Mouse (Mus musculus): ENCODE data around the gene Susd6. TPM values are rescaled to one million over a fixed set of nuclear protein-coding genes. Genes with fewer than 3 reads are reported as not detected.

The Susd6 gene
- 10 to 100 TPM; 58.0 to 74.0 (median 70.3) TPM for total RNA-seq (2022)

DNA sequence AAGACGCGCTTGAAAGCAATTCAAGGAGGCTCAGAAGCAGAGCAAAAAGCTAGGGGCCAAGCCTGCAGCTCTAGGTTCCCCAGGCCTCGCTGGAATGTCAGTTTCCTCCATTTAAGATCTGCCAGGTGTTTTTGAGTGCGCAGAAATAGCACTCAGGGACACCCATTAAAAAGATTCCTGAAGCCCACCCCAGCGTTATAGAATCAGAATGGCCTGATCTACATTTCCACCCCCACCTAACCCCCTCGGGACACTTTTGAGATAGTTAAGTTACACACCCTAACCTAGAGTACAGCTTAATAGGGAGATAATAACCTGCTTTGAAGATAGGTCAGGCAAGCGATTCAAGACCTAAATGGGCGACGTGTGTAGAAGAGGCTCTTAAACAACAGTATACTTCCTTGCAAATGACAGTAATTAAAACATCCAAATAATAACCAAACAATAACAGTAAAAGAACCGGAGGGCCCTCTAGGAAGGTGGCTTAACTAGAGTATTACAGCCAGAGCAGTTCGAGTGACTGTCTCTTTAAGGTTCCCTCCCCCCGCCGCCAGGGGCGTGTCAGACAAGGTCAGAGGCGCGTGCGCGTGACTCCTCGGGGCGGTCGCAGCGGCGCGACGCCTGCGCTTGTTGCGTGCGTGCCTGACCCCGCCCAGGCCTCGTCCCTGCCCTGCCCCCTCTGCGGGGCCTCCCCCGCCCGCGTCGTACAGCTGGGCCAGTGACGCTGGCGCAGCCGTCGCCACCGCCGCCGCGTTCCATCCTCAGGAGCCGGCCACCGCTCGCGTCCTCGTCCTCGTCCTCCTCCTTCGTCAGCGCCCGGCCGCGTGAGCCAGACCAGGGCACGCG, at the start of gene Susd6:
Gene Susd6 (plus strand): TSS at position 662 of the 846 bp plus-strand sequence.
- peak; percentile 97 for DNase-seq

DNA sequence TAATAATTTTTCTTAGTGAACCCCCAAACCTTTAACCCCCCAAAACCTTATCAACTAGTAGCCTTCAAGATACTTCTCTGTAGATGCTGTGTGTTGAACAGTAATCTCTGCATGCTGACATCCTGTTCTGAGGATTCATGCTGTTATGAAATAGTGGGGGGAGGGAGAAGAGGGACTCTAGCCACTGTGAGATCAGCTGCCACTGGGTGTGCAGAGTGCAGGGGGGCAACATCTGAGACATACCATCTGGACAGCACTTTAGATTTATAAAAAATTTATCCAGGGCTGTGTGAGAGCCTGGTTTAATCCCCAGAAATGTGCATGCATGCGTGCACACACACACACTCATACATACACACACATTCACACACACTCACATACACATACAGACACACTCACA, 45.7 kb upstream of the Susd6 start:
- no peak for DNase-seq

DNA sequence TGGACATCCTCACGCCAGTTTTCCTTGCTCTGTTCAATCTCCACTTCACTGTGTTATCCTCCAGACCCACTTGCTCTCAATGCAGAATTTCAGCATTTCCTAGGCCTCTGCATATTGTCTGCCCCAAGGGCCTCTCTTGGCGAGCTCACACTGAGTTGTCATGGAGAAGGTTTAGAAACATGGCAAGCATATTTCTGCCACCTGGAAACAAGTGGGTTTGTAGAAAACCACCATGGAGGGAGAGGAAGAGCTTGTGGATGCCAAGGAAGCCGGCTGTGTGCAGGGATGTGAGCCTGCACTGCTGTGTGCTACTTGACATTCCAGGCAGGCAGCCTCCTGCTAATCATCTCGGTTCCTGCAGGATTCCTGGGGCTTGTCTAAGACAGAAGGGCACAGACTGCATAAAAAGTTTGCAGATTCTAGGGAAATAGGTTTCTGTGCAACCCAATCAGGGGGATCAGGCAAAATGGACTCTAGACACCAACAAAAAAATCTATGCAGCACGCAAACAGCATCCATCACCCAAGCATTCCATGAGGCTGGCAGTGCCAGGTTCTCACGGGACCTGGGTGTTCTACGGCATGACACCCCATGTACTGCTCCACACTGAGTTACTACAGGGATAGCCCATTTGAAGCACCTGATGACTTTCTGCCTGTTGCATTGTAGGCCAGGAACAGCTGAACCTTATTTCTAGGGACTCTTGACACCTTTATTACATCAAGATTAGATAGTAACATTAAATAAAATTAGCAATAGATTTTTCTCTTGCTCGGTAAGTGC, 44.1 kb upstream of the Susd6 start:
- DNase-seq, result no peak

DNA sequence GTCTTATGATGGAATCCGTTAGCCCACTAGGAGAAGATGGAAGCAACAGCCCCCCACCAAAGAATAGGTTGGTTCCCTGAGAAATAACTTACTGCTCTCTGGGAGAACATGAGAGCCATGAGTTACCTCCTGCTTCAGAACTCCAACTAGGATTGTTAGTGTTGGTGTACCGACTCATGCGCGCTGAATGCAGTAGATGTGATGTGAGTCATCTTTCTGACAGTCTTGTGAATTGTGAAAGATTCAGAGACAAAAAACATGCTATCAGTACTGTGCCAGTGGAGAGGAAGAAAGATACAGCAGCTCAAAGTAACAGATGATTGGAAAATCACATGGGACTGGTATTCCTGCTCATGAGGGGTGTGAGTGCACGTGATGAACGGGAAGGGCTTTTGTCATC, 38.8 kb upstream of the Susd6 start:
- no peak for DNase-seq

DNA sequence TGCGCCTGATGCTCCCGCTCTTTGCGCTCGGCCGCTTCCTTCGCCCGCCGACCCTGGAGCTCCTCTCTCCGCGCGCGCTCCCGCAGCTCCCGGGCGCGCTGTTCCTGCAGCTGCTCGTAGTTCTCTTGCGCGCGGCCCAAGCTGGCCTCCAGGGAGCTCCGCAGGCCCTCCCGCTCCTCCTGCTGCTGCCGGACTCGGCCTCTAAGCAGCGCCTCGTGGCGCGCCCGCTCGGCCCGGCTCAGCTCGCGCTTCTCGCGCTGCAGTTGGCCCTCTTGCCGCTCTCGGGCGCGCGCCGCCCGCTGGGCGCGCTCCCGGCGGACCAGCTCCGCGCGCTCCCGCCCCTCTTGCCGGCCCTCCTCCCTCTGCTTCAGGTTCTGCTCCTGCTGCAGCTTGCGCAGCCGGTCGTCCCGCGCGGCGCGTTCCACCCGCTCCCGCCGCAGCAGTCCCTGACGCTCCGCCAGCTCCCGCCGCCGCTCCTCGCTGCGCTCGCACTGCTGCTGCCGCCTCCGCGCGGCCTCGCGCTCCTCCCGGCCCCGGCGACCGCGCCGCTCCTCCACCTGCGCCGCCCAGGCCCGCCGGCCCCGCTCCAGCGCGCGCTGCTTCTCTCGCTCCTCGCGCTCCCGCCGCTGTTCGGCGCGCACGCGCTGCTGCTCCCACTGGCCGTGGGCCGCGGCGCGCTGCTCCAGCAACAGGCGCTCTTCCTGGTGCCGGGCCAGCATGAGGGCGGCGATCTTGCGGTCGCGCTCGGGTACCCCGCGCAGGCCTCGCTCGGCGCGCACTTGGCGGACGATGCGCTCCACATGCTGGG, 32.4 kb upstream of the Susd6 start:
- peak; percentile 18 for DNase-seq

DNA sequence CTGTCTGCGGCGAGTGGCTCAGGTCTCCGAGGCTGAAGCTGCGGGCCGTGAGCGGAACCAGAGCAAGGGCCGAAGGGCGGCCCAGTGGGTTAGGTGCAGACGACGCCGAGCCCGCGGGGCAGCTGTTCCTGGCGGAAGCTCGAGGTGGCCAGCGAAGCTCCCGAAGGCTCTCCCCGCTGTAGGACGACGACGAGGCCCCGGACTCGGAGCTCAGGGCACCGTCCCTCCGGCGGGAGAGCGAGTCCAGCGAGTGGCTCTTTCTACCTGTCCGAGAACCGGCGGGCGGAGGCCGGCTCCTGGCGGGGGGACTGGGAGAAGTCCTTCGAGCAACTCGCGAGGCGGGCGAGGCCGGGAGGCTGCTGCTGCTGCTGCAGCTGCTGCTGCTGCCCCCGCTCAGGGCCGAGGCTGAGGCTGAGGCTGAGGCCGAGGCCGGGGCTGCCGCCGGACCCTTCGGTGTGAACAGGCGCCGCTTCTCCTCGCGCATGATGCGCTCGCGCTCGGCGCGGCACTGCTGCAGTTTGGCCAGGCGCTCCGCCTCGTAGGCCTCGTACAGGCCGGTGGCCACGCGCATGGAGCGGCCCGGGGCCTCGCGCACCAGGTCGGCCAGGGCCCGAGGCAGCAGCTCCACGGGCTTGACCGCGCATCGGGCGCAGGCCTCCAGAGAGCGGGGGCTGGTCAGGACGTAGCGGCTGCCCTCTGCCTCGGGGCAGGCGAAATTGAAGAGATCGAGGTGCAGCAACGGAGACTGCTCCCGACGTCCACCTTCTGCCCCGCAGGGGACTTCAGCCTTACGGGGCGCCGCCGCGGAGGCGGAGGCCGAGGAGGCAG, 31.5 kb upstream of the Susd6 start:
- DNase-seq, result no peak

DNA sequence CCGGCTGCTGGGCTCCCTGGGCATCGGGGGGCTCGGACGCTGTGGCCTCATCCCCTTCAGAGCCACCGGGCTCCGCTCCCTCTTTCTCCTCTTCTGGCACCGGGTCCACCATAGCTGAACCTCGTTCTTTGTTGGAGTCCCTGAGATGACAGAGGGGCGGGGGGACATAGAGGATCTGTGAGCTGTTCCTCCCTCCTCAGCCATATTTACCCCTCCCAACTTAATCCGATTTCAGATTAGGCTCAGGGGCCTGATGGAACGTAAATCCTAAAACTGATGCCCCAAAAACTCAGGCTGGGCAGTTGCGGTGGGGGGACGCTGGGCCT, 31.0 kb upstream of the Susd6 start:
- DNase-seq, result no peak

DNA sequence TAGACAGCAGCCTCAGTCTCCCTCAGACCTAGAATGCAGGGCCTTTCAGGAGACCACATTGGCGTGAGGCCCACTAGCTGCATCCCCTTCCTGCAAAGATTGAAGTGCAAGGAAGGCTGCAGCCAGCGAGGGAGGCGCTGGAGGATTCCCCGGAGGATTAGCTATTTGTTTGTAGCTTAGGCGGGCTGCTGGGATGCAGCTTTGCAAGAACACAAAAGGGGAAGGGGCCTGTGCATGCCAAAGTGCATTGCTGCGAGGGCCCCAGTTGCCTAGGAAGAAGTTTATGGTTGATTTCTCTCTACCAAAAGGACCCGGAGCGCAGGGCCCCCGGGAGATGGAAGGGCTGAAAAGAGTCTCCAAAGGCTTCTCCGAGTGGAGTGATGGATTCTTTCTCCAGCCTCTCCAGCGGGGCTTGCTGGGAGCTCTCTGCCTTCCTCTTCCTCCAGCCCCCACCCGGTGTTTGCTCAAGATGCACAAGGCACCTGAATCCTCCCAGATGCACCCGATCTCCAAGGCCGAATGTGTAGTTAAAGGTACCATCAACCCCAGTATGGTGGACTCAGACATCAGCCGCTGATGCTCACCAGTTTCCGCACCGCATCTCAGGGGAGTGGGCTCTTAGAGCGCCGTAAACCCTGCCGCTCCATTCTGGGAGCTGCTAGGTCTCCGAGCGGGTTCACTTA, 30.5 kb upstream of the Susd6 start:
- no peak for DNase-seq

DNA sequence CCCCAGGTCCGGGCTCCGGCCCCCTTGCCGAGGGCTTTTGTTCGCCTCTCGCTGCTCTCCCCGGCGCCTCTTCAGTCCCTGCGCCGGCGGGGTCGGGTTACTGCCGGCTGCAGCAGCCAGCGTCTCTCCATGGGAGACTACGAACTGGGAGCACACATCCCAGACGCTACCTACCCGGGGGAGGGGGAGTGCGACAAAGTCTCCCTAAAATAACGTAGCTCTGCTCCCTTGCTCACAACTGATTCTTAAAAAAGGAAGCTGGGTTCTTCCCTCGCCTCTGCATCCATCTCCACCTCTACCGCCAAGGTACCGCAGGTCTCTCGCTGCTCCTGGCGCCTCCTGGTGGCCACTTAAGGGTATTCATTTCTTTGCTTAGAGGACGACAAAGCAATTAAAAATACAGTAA, 29.9 kb upstream of the Susd6 start, which contains the start of gene Ccdc177:
Gene Ccdc177 (minus strand): TSS at position 292 of the 406 bp plus-strand sequence.
- DNase-seq, result peak; percentile 27

DNA sequence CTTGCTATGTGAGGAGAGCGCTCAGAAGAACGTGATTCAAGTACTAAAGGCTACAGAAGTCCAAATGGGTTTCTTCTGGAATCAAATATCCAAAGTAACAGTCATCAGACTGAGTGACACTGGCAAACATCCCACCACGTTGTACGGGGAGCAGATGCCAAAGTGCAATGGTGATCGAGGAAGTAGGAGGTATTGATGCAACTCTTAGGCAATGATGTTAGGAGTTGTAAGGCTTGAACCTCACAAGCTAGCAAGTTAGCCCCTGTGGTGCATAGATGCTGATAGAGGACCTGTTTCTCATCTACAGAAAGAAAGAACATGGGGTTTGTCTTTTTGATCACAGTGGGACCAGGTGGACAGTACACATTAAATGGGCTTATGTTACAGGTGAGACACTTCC, 27.3 kb upstream of the Susd6 start:
- DNase-seq, result no peak

DNA sequence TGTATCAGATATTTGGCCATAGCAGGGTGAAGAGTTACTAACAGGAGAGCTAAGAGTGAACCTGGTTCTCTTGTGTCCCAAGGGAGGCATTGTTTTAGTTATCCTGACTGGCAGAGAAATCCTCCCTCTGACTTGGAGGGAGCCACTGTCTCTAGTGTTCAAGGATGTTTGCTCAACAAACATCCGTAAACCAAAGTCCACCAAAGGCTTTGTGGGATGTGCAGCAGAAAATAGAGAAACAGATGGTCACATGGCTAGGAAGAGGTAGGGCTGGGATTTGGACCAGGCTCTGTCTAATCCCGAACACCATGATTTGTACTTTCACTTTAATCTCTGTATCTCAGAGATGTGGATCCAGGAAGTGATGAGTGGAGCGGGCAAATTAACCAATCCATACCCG, 26.2 kb upstream of the Susd6 start:
- DNase-seq, result no peak

DNA sequence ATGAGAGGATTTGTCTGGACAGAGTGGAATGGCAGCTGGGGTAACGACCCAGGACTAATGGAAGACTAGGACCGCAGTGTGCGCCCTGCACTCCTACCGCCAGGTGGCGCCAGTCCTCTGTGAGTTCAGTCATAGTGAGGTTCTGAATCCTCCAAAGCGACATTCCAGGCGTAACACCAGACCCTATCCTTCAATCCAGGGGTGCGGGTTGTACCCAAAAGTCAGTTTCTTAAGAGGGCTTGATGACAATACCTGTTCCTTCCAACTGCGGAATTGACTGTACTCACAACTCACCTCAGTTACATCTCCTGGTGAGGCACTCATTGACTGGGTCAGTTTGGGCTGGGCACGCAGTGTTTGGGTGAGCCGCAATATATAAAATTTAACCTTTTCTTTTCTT, 20.6 kb upstream of the Susd6 start:
- DNase-seq, result no peak

DNA sequence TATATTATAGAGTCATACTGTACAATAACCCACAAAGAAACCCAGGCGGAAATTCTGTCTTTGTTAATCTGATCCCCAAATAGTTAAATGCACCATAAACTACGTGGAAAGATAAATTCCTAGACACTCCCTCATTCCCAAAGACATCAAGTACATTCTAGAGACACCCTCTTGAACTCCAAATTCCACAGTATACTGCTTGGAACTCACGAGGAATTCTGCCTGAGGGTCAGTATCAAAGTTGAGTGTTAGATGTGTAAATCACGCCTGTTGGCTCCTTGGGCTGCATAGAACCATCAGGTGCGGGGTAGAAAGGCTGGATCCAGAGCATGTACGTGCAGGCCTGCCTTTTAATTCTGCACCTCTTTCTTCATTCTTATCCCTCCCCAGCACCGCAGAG, 15.5 kb upstream of the Susd6 start:
- no peak for DNase-seq

DNA sequence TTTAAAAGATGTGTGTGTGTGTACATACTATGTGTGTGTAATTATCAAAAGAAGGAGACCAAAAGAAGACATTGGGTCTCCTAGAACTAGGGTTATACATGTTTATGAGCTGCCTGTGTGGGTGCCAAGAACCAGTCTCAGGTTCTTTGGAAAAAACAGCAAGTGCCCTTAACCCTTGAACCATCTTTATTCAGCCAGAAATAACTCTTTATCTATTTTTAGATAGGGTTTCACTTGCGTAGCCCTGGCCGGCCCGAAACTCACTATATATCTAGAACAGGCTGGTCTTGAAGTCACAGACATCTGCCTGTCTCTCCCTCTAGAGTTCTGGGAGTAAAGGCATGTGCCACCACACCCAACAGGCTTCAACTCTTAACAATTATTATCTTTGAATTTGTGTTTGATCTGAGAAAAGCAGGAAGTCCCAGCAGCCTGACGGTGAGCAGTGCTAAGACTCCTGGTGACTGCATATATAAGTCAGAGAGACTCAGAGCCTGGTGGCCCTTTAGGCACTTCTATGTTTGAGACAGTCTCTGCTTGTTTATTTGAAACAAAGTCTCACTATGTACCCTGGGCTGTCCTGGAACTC, 14.2 kb upstream of the Susd6 start:
- no peak for DNase-seq

DNA sequence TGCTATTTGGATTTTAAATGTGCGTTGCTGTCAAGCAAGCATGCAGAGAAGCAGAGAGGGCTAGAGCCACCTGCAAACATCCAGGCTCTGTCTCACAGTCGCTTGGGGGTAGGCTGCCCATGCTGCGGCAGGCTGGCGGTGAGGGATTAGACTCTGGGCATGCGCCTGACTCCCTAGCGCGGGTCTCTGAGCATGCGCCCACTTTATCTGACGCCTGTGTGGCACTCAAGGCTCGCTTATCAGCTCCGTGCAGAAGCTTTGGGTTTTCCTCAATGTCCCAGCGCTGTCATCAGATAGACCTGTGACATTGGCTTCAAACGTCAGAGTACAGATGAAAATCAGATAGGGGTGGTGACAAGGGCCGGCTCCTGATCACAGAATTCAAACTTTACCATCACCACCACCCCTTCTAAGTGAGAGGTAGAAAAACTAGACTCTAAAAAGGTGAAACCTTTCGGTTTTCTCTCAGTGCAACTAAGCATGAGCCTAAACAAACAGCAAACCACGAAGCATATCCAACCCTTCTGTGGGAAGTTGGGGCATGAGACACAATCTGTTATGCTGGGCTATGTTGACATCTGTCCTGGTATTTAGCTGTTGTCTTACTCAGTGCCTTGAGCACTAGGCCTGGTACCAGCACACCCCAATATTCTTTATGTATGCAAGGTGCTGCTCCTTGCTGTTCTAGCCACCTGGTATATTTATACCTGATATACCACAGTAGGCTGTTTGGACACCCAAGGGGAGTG, 11.9 kb upstream of the Susd6 start:
- no peak for DNase-seq

DNA sequence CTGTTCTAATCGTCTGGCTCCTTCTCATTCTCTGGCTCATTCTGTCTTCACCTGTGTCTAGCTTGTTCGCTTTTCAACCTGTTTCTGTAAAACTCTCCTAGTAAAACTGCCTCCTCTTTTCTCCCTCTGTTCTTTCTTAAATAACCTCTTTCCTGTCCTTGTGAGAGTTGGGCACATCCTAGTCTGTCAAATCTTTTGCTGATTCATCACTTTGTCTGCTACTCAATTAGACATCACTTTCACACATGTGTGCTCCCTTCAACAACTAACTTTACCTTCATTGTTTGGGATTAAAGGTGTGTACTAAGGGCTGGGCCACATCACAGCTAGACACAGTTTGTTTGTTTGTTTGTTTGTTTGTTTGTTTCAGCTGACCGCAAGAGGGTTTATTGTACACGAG, 10.6 kb upstream of the Susd6 start:
- DNase-seq, result no peak

DNA sequence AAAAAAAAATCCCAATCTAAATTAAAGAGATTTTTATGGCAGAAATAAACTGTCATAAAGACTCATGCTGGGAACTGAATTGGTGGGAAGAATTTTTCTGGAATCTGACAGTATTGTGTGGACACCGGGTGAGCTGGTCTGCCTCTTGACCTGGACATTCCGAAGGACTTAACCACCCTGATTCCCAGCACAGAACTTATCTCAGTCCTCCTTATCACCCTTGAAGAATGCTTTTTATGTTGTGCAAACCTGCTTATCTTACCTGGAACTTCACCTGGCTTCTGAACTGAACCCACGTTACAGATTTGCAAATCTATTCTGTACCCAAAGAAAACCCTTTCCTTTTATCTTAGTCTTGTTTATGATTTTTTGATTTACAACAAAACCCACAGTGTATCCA, 8.1 kb upstream of the Susd6 start:
- DNase-seq, result no peak

DNA sequence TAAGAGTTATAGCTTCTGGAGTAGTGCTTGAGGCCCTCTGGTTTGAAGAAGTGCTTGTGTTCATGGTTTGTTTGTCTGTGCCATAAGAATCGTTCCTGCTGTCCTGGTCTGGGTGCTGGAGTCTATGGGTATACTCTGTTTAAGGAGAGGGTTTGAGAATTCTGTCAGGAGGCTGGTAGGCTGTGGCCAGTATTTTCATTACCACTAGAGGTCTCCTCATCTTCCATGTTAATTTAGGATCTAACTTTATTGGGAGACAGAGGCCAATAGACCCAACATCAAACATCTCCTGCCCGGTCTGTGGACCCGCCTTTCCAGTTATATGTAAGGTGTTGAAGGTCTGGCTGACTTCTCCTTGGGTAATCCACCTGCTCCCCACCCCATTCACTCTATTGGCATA, 7.4 kb upstream of the Susd6 start:
- no peak for DNase-seq

DNA sequence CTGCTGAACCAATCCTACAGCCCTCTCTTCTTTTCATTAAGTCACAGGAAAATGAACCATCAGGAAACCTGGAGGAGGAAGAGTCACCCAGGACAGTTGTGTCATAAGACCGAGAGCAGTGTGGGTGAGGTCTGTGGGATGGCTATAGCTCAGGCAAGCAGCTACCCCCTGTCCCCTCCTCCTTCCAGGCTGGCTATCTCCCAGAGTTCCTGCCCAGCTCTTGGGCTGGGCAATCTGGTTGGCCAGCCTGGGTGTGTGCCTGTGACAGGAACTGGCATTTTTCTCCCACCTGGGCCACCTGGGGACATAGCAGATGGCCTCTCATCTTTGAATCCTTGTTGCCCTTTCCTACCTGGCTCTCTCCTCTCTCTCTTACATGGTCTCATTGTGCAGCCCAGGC, 6.4 kb upstream of the Susd6 start:
- DNase-seq, result no peak

DNA sequence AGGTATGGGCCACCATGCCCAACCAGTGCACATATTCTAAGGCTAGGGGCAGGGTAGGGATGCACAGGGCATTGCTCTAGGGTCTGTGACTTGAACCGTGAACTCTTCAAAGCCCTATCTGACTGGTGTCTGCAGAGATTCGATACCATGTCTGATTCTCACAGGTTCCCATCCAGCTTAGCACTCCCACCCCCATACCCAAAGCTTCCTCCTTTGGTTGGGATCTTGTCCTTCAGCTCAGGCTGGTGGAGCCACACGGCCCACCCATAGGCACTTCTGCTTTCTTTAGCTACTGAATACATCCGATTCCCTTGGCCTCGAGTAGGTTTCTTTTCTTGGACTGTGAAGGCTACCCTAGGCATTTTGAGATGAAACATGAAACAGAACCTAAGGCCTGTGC, 5.3 kb upstream of the Susd6 start:
- DNase-seq, result no peak
